Mouse (Mus musculus): ENCODE measurements at regions not wholly inside any gene's neighbourhood (a gene's known extent, or its start where the extent isn't known, plus 50 kb on each side); places are given as distances from the start of the nearest gene placed in this dataset.

DNA sequence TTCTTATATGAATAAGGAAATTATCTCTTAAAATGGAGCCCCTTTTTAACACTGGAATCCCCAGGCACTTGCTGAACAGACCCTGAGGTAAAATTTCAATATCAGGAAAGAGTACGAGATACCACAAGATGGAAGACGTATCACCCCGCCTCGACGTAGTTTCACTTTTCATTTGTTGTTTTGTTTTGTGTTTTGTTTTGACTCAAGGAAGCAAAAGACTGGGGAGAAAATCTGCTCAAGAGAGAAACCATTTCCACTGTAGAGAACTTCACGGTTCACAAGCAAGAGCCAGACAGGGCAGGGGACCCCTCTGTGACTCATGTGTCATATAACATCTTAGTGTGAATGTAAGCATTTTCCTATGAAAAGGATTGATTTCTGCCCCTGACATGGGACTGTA is 300.6 kb upstream of the Nrp1 start:
- Histone ChIP-seq H3K4me3 (ENCODE audit: control insufficient read depth in 1 of 2, insufficient read depth in 1 of 2, low read depth in 1 of 2, low read length in 2 of 2) (no peak overlapping the region), H3K27ac (replicated peaks in 1 of 2; ENCODE audit: control insufficient read depth in 1 of 2, insufficient read depth in 1 of 2, low read depth in 2 of 2, low read length in 2 of 2) (no peak overlapping the region), H3K27me3 (ENCODE audit: control insufficient read depth, insufficient read depth, low read length) (no peaks in the 10 kb centered on the region), H3K4me1 (ENCODE audit: control insufficient read depth in 2 of 2, insufficient read depth in 2 of 2, low read length in 2 of 2) (peaks cover 7% of the 10 kb centered on the region in 2 experiments; a peak in 3 of 4 replicates), H3K9me3 (ENCODE audit: control insufficient read depth, low read length) (no peaks in the 10 kb centered on the region), H3K9ac (ENCODE audit: low read length) (no peak overlapping the region), H3K36me3 (ENCODE audit: control insufficient read depth, insufficient read depth, low read length) (no peaks in the 10 kb centered on the region), H3K4me2 (ENCODE audit: low read length) (no peak overlapping the region)
- no peak for ATAC-seq (ENCODE audit: insufficient number of reproducible peaks, insufficient read depth, low FRiP score, low read depth)
- 90% methylated on average over 6 of the region's 6 CpGs for WGBS

DNA sequence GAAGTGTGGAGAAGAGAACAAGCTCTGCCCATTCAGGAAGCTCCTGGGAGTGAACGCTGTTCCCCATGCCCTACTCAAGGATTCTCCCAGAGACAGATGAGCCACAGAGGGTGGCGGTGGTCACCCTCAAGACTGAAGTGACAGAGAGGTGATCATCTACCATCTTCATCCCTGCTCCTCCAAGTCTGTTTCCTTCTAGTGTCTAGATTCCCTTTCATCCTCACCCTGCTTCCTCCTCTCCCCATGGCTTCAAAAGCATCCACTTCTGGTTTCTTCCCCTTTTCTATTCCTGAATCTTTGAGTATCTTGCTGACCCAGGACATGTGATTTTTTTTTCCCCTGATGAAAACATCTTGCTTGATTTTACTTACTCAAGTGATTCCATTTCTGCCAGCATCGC is 298.6 kb upstream of the Nrp1 start:
- Histone ChIP-seq H3K27ac (replicated peaks in 1 of 2; ENCODE audit: control insufficient read depth in 1 of 2, insufficient read depth in 1 of 2, low read depth in 2 of 2, low read length in 2 of 2) (no peak overlapping the region), H3K9ac (ENCODE audit: low read length) (no peak overlapping the region), H3K27me3 (ENCODE audit: control insufficient read depth, insufficient read depth, low read length) (no peaks in the 10 kb centered on the region), H3K36me3 (ENCODE audit: control insufficient read depth, insufficient read depth, low read length) (no peaks in the 10 kb centered on the region), H3K4me3 (ENCODE audit: control insufficient read depth in 1 of 2, insufficient read depth in 1 of 2, low read depth in 1 of 2, low read length in 2 of 2) (no peak overlapping the region), H3K9me3 (ENCODE audit: control insufficient read depth, low read length) (no peaks in the 10 kb centered on the region), H3K4me1 (ENCODE audit: control insufficient read depth in 2 of 2, insufficient read depth in 2 of 2, low read length in 2 of 2) (peaks cover 7% of the 10 kb centered on the region in 2 experiments; a peak in 3 of 4 replicates), H3K4me2 (ENCODE audit: low read length) (no peak overlapping the region)
- ATAC-seq (ENCODE audit: insufficient number of reproducible peaks, insufficient read depth, low FRiP score, low read depth) = no peak
- 85% methylated on average over 3 of the region's 3 CpGs for whole genome bisulfite sequencing

- Histone ChIP-seq H3K27me3 (ENCODE audit: control insufficient read depth, insufficient read depth, low read length) (no peaks in the 10 kb centered on the region), H3K9ac (ENCODE audit: low read length) (no peak overlapping the region), H3K36me3 (ENCODE audit: control insufficient read depth, insufficient read depth, low read length) (no peaks in the 10 kb centered on the region), H3K9me3 (ENCODE audit: control insufficient read depth, low read length) (no peaks in the 10 kb centered on the region), H3K27ac (replicated peaks in 1 of 2; ENCODE audit: control insufficient read depth in 1 of 2, insufficient read depth in 1 of 2, low read depth in 2 of 2, low read length in 2 of 2) (no peak overlapping the region), H3K4me1 (ENCODE audit: control insufficient read depth in 2 of 2, insufficient read depth in 2 of 2, low read length in 2 of 2) (peaks cover 0 to 2% of the 10 kb centered on the region in 2 experiments; a peak in 1 of 4 replicates), H3K4me2 (ENCODE audit: low read length) (no peak overlapping the region), H3K4me3 (ENCODE audit: control insufficient read depth in 1 of 2, insufficient read depth in 1 of 2, low read depth in 1 of 2, low read length in 2 of 2) (no peak overlapping the region)
- 88% methylated on average over 1 of the region's 1 CpGs for WGBS
- ATAC-seq (ENCODE audit: insufficient number of reproducible peaks, insufficient read depth, low FRiP score, low read depth) = no peak
Measured at GRCm38 (mm10) chr8:128064211-128064610, 294.2 kb upstream of the Nrp1 start.

DNA sequence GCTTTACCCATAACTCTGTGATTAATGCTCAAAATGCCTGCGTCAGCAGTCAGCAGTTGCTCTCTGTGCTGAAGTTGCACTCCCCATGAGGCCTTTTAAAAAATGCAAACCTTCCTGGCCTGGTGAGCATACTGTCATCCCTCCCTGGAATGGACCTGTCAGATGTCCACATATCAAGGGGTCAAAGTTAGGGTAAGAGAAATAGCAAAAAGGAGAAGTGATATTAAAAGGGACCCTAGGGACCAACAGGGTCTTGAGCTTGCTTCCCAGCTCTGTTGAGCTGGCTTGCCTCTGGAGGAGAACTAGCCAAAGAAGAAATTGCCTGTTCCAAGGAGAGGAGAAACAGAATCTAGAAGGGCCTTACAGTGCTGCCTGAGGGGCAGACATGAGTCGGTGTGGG is 293.3 kb upstream of the Nrp1 start:
- peaks cover 0 to 2% of the 10 kb centered on the region in 2 experiments; a peak in 1 of 4 replicates for H3K4me1 ChIP-seq (ENCODE audit: control insufficient read depth in 2 of 2, insufficient read depth in 2 of 2, low read length in 2 of 2)
- no peak overlapping the region for H3K4me3 ChIP-seq (ENCODE audit: control insufficient read depth in 1 of 2, insufficient read depth in 1 of 2, low read depth in 1 of 2, low read length in 2 of 2)
- H3K9me3 ChIP-seq (ENCODE audit: control insufficient read depth, low read length) = no peaks in the 10 kb centered on the region
- H3K27ac ChIP-seq (replicated peaks in 1 of 2; ENCODE audit: control insufficient read depth in 1 of 2, insufficient read depth in 1 of 2, low read depth in 2 of 2, low read length in 2 of 2) = no peak overlapping the region
- 76% methylated on average over 2 of the region's 2 CpGs for WGBS
- no peak overlapping the region for H3K4me2 ChIP-seq (ENCODE audit: low read length)
- H3K9ac ChIP-seq (ENCODE audit: low read length) = no peak overlapping the region
- H3K36me3 ChIP-seq (ENCODE audit: control insufficient read depth, insufficient read depth, low read length) = no peaks in the 10 kb centered on the region
- ATAC-seq (ENCODE audit: insufficient number of reproducible peaks, insufficient read depth, low FRiP score, low read depth) = no peak
- H3K27me3 ChIP-seq (ENCODE audit: control insufficient read depth, insufficient read depth, low read length) = no peaks in the 10 kb centered on the region

- Histone ChIP-seq H3K27ac (replicated peaks in 1 of 2; ENCODE audit: control insufficient read depth in 1 of 2, insufficient read depth in 1 of 2, low read depth in 2 of 2, low read length in 2 of 2) (no peak overlapping the region), H3K36me3 (ENCODE audit: control insufficient read depth, insufficient read depth, low read length) (no peaks in the 10 kb centered on the region), H3K27me3 (ENCODE audit: control insufficient read depth, insufficient read depth, low read length) (no peaks in the 10 kb centered on the region), H3K4me2 (ENCODE audit: low read length) (no peak overlapping the region), H3K9me3 (ENCODE audit: control insufficient read depth, low read length) (no peaks in the 10 kb centered on the region), H3K9ac (ENCODE audit: low read length) (no peak overlapping the region), H3K4me1 (ENCODE audit: control insufficient read depth in 2 of 2, insufficient read depth in 2 of 2, low read length in 2 of 2) (peaks cover 0 to 2% of the 10 kb centered on the region in 2 experiments; a peak in 1 of 4 replicates), H3K4me3 (ENCODE audit: control insufficient read depth in 1 of 2, insufficient read depth in 1 of 2, low read depth in 1 of 2, low read length in 2 of 2) (no peak overlapping the region)
- no peak for ATAC-seq (ENCODE audit: insufficient number of reproducible peaks, insufficient read depth, low FRiP score, low read depth)
- 68% methylated on average over 7 of the region's 7 CpGs for WGBS
Measured at GRCm38 (mm10) chr8:128065964-128066680, 292.3 kb upstream of the Nrp1 start.

DNA sequence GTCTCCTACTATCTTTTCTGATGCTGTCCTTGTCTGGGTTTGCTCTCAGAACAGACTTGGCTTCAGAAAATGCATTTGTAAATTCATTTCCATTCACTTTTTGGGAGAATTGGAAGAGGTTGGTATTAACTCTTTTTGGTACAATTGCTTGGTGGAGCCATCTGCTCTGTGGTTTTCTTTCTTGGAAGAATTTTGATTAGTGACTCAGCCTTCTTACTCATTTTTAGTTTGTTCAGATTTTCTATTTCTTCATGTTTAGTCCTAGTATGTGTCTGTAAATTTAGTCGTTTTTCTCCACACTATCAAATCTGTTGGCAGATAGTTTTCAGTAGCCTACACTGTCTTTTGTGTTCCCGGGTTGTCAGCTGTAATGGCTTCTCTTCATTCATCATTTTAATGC is 288.7 kb upstream of the Nrp1 start:
- Histone ChIP-seq H3K36me3 (ENCODE audit: control insufficient read depth, insufficient read depth, low read length) (no peaks in the 10 kb centered on the region), H3K27ac (replicated peaks in 1 of 2; ENCODE audit: control insufficient read depth in 1 of 2, insufficient read depth in 1 of 2, low read depth in 2 of 2, low read length in 2 of 2) (no peak overlapping the region), H3K27me3 (ENCODE audit: control insufficient read depth, insufficient read depth, low read length) (no peaks in the 10 kb centered on the region), H3K9ac (ENCODE audit: low read length) (no peak overlapping the region), H3K9me3 (ENCODE audit: control insufficient read depth, low read length) (peaks cover 2% of the 10 kb centered on the region; the same call in 1 of the 2 replicates), H3K4me3 (ENCODE audit: control insufficient read depth in 1 of 2, insufficient read depth in 1 of 2, low read depth in 1 of 2, low read length in 2 of 2) (no peak overlapping the region), H3K4me2 (ENCODE audit: low read length) (no peak overlapping the region), H3K4me1 (ENCODE audit: control insufficient read depth in 2 of 2, insufficient read depth in 2 of 2, low read length in 2 of 2) (no peaks in the 10 kb centered on the region)
- no peak for ATAC-seq (ENCODE audit: insufficient number of reproducible peaks, insufficient read depth, low FRiP score, low read depth)
- WGBS = 69% methylated on average over 2 of the region's 2 CpGs

DNA sequence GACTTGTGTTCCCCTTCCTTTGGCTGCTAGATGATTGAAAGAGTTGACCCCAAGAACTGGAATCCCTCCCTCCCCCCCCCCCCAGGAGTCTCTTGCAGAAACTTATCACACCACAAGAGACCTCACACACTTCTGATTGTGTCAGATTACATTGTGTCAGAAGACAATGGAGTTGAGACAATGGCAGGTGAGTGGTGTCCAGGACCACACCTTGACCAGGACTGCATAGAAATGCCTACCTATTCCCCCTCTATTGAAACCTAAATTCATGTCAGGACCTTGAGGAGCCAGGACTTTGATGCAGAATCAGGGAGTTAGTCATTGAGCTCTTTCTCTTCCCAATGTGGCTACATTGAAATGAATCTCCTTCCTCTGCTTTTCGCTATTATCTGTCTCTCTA is 282.8 kb upstream of the Nrp1 start:
- 91% methylated on average over 1 of the region's 1 CpGs for WGBS
- ATAC-seq (ENCODE audit: insufficient number of reproducible peaks, insufficient read depth, low FRiP score, low read depth) = no peak

GRCm38 (mm10) chr8:128076226-128076625 is 282.2 kb upstream of the Nrp1 start:
- Histone ChIP-seq H3K9me3 (ENCODE audit: control insufficient read depth, low read length) (peaks cover 4% of the 10 kb centered on the region; the same call in 1 of the 2 replicates), H3K4me1 (ENCODE audit: control insufficient read depth in 2 of 2, insufficient read depth in 2 of 2, low read length in 2 of 2) (0 out of 4 replicates have a peak, but pooled peaks cover 0 to 2% of the 10 kb centered on the region in 2 experiments), H3K9ac (ENCODE audit: low read length) (no peak overlapping the region), H3K4me2 (ENCODE audit: low read length) (no peak overlapping the region), H3K4me3 (ENCODE audit: control insufficient read depth in 1 of 2, insufficient read depth in 1 of 2, low read depth in 1 of 2, low read length in 2 of 2) (no peak overlapping the region), H3K36me3 (ENCODE audit: control insufficient read depth, insufficient read depth, low read length) (no peaks in the 10 kb centered on the region), H3K27ac (replicated peaks in 1 of 2; ENCODE audit: control insufficient read depth in 1 of 2, insufficient read depth in 1 of 2, low read depth in 2 of 2, low read length in 2 of 2) (no peak overlapping the region), H3K27me3 (ENCODE audit: control insufficient read depth, insufficient read depth, low read length) (no peaks in the 10 kb centered on the region)
- 92% methylated on average over 4 of the region's 4 CpGs for WGBS
- ATAC-seq (ENCODE audit: insufficient number of reproducible peaks, insufficient read depth, low FRiP score, low read depth) = no peak

More for the DNA sequence above, 282.8 kb upstream of the Nrp1 start:
- no peak overlapping the region for H3K4me3 ChIP-seq (ENCODE audit: control insufficient read depth in 1 of 2, insufficient read depth in 1 of 2, low read depth in 1 of 2, low read length in 2 of 2)
- no peaks in the 10 kb centered on the region for H3K36me3 ChIP-seq (ENCODE audit: control insufficient read depth, insufficient read depth, low read length)
- no peak overlapping the region for H3K9ac ChIP-seq (ENCODE audit: low read length)
- H3K27me3 ChIP-seq (ENCODE audit: control insufficient read depth, insufficient read depth, low read length) = no peaks in the 10 kb centered on the region
- no peak overlapping the region for H3K4me2 ChIP-seq (ENCODE audit: low read length)
- H3K27ac ChIP-seq (replicated peaks in 1 of 2; ENCODE audit: control insufficient read depth in 1 of 2, insufficient read depth in 1 of 2, low read depth in 2 of 2, low read length in 2 of 2) = no peak overlapping the region
- H3K9me3 ChIP-seq (ENCODE audit: control insufficient read depth, low read length) = peaks cover 4% of the 10 kb centered on the region; the same call in 1 of the 2 replicates
- H3K4me1 ChIP-seq (ENCODE audit: control insufficient read depth in 2 of 2, insufficient read depth in 2 of 2, low read length in 2 of 2) = 0 out of 4 replicates have a peak, but pooled peaks cover 0 to 2% of the 10 kb centered on the region in 2 experiments
